Mouse (Mus musculus) cerebellum, postnatal 25 days (tissue): ENCODE data around the gene Rhoa.
A peak's percentile ranks its signal among the peaks of the same experiment; 100 is the strongest.
"Not testable (repeated sequence)": the region's sequence is repeated elsewhere in the genome, so short reads cannot be mapped to it uniquely, and the experiment has no call there.

Experiments
- DNase-seq, 2 experiments: peaks; one replicate each; pipeline ENCODE4 v3.0.0; 2021; ENCODE audit warnings: mixed read lengths in 2 of 2

Gene Rhoa

DNA sequence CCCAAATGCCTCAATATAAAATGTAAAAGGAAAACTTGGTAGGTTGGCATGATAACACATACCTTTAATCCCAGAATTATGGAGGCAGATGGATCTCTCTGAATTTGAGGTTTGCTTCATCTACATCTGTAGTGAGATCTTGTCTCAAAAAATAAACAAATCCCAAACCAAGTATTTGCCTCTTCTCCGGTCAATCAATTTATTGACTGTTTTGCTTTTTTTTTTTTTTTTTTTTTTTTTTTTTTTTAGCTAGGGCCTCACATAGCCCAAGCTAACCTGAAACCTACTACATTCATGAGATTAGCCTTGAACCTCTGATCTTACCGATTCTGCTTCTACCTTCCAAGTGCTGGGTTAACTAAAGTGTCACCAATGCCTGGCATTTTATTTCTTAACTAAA, 16.6 kb upstream of the Rhoa start:
- no peak for DNase-seq

DNA sequence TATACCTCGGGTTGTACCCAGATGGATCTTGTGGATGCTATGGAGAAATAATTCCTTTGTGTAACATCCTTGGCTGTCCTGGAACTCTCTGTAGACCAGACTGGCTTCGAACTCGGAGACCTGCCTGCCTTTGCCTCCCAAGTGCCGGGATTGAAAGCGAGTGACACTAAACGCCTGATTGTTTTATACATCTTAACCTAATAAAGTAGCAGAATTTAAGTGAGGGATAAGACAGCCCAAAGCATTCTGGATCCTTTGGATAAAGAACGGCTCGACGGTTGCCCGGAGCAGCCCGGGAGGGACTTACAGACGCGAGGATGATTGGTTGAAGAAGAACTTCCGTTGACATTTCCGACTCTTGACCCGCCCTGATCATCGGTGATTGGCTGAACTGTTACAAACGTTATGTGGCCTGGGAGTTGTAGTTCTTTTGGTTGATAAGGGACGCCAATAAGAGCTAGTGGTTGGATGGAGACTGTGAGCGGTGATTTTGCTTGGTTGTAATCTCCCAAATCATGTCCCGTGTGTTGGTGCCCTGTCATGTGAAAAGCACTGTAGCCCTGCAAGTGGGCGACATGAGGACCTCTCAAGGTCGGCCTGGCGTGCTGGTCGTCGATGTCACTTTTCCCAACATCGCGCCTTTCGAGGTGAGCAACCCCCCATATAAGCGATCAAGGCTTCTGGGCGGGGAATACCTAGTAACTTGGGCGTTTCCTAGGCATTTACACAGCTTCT, 15.7 kb upstream of the Rhoa start, which contains the start of gene Nicn1:
Gene Nicn1, plus strand, starts transcription at position 414 of the 735 bp plus-strand sequence.
- peak; percentile 85 to 90 for DNase-seq

- DNase-seq: peak in 1 of 2 experiments; percentile 16
These were observed 15.2 kb upstream of the Rhoa start for GRCm38 (mm10) chr9:108290773-108291172.

DNA sequence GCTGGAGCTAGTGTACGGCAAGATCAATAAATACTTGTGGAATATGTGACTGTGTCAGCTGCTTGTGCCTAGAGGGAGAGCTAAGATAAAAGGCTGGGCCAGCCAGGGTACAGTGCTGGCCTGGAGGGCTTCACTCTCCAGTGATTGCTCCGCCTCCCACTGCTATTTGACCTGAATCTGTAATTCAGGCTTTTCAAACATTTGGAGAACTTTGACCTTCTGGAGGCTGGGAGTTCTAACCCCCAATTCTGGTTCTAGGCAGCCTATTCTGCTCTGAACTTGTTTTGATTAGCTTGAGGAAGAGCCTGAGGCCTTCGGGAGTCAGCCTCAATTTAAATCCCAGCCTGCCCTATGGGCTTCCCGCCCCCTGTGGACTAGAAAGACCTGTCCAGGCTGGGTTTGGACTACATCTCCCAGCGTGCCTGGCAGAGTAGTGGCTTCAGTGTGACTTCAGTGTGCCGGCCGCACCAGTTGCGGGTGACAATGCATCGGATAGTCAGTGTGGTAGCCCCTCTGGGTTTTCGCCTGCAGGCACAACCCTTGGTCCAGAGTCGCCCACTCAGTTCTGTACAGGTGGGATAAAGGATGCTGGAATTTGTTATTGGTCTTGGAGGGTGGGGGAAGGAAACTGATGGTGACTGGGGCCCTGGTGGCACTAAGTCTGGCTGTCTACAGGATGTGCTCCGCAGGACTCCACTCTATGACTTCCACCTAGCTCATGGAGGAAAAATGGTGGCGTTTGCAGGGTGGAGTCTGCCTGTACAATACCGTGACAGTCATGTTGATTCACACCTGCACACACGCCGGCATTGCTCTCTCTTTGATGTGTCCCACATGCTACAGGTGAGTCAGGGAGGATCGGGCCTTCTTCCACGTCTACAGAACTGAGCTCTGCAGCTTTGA, 9.2 kb upstream of the Rhoa start, which contains the start of gene Amt:
Gene Amt, plus strand, starts transcription at position 401 of the 903 bp plus-strand sequence.
- DNase-seq: peak; percentile 66 to 73

DNA sequence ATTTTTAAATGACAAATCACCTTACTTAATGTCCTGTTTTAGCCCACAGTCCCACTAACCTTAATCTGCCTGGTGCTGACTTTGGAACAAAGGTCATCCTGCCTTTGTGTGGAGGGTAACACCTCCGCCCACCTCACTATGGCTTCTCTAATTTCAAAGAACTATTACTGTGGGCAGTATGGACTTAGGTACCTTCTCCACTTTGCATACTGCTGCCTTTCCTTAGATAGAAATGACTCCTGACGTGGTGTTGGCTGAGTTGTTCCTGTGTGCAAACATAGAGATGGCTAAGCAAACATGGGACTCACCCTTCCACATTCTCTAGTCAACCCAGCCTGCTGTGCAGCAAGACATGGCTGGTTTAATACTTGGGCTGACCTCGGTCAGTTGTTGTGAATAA, 4.1 kb upstream of the Rhoa start:
- no peak for DNase-seq

- DNase-seq: no peak
These were observed 1.2 kb upstream of the Rhoa start for GRCm38 (mm10) chr9:108304716-108305115.

- peak in 1 of 2 experiments; percentile 29 for DNase-seq
These were observed 759 bp upstream of the Rhoa start for GRCm38 (mm10) chr9:108305170-108305569.

- peak in 1 of 2 experiments; percentile 88 for DNase-seq
These were observed 647 bp downstream of the Rhoa start for GRCm38 (mm10) chr9:108306571-108306980.

GRCm38 (mm10) chr9:108307021-108307807, 1.3 kb downstream of the Rhoa start:
- no peak for DNase-seq

DNA sequence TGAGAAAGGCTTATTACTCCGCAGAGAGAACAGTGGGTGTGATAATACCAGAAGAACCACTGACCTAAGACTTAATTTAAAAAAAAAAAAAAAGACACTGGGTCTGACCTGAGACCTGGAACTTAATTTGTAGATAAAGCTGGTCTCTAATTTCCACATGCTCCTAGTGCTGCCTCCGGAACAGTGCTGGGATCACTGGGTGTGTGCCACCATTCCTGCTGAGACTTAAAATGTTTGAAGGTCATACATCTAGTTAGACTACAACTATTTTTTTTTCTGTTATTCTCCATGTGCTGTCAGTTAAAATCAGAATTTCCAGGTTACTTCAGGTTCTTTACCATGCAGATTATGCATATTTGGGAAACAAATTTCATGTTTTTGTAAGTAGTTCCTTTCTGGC, 2.2 kb downstream of the Rhoa start:
- peak in 1 of 2 experiments; percentile 30 for DNase-seq

GRCm38 (mm10) chr9:108317572-108317971, 11.6 kb downstream of the Rhoa start:
- no peak for DNase-seq

- no peak for DNase-seq
These were observed 12.5 kb downstream of the Rhoa start for GRCm38 (mm10) chr9:108318462-108318861.

- not testable (repeated sequence) for DNase-seq
These were observed 16.1 kb downstream of the Rhoa start for GRCm38 (mm10) chr9:108322054-108322453.

- peak; percentile 42 to 53 for DNase-seq
These were observed 18.9 kb downstream of the Rhoa start for GRCm38 (mm10) chr9:108324784-108325183.

GRCm38 (mm10) chr9:108325811-108326210, 19.9 kb downstream of the Rhoa start:
- no peak for DNase-seq

DNA sequence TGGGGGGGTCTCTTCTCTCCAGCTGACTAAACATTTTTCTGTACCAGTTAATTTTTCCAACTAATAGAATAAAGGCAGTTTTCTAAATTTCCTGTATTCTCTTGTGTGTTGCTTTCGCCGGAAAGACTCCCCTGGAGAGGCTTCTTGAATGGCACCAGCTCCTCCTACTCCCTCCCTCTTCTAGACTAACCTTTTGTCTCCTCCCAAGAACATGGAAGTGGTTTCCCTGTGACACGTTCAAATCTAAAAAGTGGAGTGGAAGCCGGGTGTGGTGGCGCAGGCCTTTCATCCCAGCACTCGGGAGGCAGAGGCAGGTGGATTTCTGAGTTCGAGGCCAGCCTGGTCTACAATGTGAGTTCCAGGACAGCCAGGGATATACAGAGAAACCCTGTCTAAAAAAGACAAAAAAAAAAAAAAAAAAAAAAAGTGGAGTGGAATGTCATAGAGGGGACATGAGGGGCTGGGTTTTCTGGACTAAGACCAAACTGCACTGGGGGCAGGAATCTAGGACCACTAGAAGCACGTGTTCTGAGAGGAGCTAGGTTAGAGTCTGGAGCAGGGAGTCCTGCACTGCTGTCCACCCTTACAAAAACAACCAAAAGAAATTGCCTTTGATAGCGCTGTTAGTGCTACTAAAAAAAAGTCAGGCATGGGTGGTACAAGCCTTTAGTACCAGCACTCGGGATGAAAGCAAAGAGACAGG, 32.1 kb downstream of the Rhoa start:
- DNase-seq: no peak

DNA sequence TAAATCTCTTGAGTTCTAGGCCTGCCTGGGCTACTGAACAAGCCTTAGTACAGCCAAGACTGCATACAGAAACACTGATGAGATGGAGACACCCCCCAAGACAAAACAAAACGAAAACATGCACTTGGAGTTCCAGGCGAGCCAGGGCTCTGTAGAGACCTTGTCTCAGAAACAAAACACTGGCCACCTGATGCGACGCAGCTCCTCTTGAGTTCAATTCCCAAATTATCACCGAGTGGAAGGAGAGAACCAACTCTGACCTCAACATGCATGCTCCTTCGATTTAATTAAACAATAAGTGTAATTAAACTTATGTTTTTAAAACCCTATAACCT, 32.6 kb downstream of the Rhoa start:
- DNase-seq: no peak

GRCm38 (mm10) chr9:108338886-108339781, 33.2 kb downstream of the Rhoa start, which contains the start of gene Gpx1:
TSS of gene Gpx1 (plus strand) at chr9:108338903.
- DNase-seq: peak; percentile 85 to 88

DNA sequence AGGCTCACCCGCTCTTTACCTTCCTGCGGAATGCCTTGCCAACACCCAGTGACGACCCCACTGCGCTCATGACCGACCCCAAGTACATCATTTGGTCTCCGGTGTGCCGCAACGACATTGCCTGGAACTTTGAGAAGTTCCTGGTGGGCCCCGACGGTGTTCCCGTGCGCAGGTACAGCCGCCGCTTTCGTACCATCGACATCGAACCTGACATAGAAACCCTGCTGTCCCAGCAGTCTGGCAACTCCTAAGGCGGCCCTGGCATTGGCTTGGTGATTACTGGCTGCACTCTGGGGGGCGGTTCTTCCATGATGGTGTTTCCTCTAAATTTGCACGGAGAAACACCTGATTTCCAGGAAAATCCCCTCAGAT, 33.9 kb downstream of the Rhoa start:
- peak in 1 of 2 experiments; percentile 46 for DNase-seq

- DNase-seq: no peak
These were observed 34.6 kb downstream of the Rhoa start for GRCm38 (mm10) chr9:108340258-108341138.
